ENCODE assay signal across 17 mouse cellular contexts in genomic region chr16:9904443-9904842, GRCm38 (mm10).
"Had no signal": no experiment of that assay in that cellular context is flagged by ENCODE, and none has a peak within 500 bp of the region (broad histone marks: within the 10 kb centered on the region; RNA-seq: fewer than 3 reads in every experiment).

No protein-coding gene starts in this region.

- H3K4me1 ChIP-seq: midbrain, embryonic 10.5 days; midbrain, embryonic 12.5 days; neural tube, embryonic 13.5 days; neural tube, embryonic 15.5 days had no signal

- H3K27me3 ChIP-seq: midbrain, embryonic 12.5 days; neural tube, embryonic 13.5 days; neural tube, embryonic 15.5 days had no signal

- H3K27ac ChIP-seq: midbrain, embryonic 10.5 days; midbrain, embryonic 12.5 days; neural tube, embryonic 13.5 days; neural tube, embryonic 15.5 days had no signal

- H3K4me3 ChIP-seq: midbrain, embryonic 10.5 days; midbrain, embryonic 12.5 days; myocyte; neural tube, embryonic 13.5 days; neural tube, embryonic 15.5 days had no signal

- DNase-seq: lung, adult 18-20 months; lung, embryonic 14.5 days; lung, postnatal 10 days; lung, postnatal 4 days; midbrain, embryonic 14.5 days; retina, postnatal 1 day; right cerebral cortex, adult 18-20 months; right cerebral cortex, postnatal 4 days; spleen, adult 18-20 months; thymus, adult 18-20 months; thymus, postnatal 14 days; thymus, postnatal 36 days had no signal
